Mouse (Mus musculus) limb, embryonic 11.5 days (tissue): ENCODE measurements at regions not wholly inside any gene's neighbourhood (a gene's known extent, or its start where the extent isn't known, plus 50 kb on each side); places are given as distances from the start of the nearest gene placed in this dataset.
A peak's percentile ranks its signal among the peaks of the same experiment; 100 is the strongest.

Source experiments
- ATAC-seq: fragments of 200-750 bp; cut with Nextera tagmentation; 2 replicates; pipeline ENCODE4 v1.8.0; 2017; ENCODE audit warnings: low read depth; ENCODE audit not compliant: insufficient number of reproducible peaks, low FRiP score, low TSS enrichment
- DNase-seq: peaks from one replicate; pipeline ENCODE4 v3.0.0-alpha.2; 2015; ENCODE audit warnings: low spot score
- H3K27ac ChIP-seq: fragments of 300-500 bp; sonication (generic); replicated peaks from 2 replicates; pipeline ENCODE4 v1.5.1; 2014; ENCODE audit warnings: low read depth, mild to moderate bottlenecking, low read length
- H3K27me3 ChIP-seq: fragments of 300-500 bp; sonication (generic); 2 replicates; pipeline ENCODE4 v1.6.1; 2014; ENCODE audit warnings: mild to moderate bottlenecking, low read length, mixed read lengths; ENCODE audit not compliant: control insufficient read depth, insufficient read depth
- H3K36me3 ChIP-seq: fragments of 300-500 bp; sonication (generic); 2 replicates; pipeline ENCODE4 v1.6.1; 2014; ENCODE audit warnings: mild to moderate bottlenecking, low read length, moderate library complexity, mixed read lengths; ENCODE audit not compliant: control insufficient read depth, insufficient read depth
- H3K4me1 ChIP-seq: fragments of 300-500 bp; sonication (generic); 2 replicates; pipeline ENCODE4 v1.6.1; 2014; ENCODE audit warnings: low read length, mixed read lengths; ENCODE audit not compliant: control insufficient read depth, insufficient read depth
- H3K4me2 ChIP-seq: fragments of 300-500 bp; sonication (generic); 2 replicates; pipeline ENCODE4 v1.6.1; 2014; ENCODE audit warnings: low read depth, mild to moderate bottlenecking, moderate library complexity; ENCODE audit not compliant: severe bottlenecking
- H3K4me3 ChIP-seq: fragments of 300-500 bp; sonication (generic); 2 replicates; pipeline ENCODE4 v1.5.1; 2014; ENCODE audit warnings: low read depth, low read length
- H3K9ac ChIP-seq: fragments of 300-500 bp; sonication (generic); 2 replicates; pipeline ENCODE4 v1.6.1; 2014; ENCODE audit warnings: mild to moderate bottlenecking, low read length
- H3K9me3 ChIP-seq: fragments of 300-500 bp; sonication (generic); 2 replicates; pipeline ENCODE4 v1.6.1; 2016; ENCODE audit warnings: low read length; ENCODE audit not compliant: control insufficient read depth
- WGBS: fragments of 180-500 bp; shearing (Covaris S2); extraction: QIAGEN DNeasy Blood & Tissue Kit; methylation state at CpG from one replicate; pipeline ENCODE4 v1.1.7; 2014; 5-methylcytosine and 5-hydroxymethylcytosine counted together

DNA sequence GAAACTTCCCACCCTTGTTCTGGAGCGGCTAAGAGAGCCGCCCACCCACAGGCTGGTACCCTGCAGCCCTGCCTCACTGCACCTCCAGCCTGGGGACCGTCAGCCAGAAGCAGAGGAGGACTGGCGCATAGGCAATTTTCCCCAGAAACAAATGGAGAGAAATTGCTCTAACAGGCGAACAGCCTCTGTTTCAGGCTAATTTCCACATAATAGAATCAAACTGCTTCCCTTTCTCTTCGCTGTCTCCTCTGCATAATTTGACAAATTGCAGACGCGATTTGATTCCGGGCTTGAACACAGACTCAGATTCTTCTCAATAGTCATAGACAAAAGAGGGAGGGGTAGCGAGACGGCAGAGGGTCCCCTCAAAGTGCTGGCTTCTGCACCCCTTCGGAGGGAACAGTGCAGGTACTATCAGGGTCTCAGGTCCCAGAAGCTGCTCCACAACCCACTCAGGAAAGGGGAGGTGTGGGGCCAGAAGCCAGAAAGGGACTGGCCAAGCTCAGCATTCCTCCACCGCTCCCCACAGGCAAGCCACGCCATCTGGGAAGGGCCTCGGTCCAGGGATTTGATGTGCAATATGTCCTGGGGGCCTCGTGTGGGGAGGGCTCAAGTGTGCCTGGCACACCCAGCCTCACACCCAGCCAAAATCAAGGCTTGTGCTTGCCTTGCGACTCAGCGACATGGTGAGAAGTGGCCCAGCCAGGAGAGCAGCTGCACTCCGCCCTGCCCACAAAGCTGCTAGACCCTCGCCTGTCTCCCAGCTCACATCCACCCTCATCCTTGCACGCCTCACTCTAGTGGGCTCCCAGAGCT lies 53.7 kb upstream of the A530016L24Rik start:
- no peak overlapping the region for H3K4me2 ChIP-seq

DNA sequence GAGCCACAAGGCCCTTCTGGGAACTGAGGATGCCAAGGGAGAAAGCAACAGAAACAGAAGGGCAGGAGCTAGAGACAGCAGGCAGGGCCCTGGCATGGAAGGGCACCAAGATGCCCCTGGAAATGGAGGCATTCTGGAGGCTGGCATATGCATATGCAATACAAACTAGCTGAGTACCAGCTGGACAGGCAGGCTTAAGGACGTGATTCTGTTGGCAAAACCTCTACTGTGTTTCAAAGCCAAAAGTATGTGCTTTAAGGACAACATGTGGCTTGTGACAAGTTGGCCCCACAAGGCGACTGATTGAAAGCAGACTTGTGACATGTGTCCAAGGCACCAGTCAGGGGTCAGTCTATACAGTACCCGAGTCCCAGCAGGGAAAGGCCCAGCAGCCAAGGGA lies 52.2 kb upstream of the A530016L24Rik start:
- 30% methylated on average over 3 of the region's 3 CpGs for WGBS
- Histone ChIP-seq H3K36me3 (no peaks in the 10 kb centered on the region), H3K4me1 (peaks cover 27% of the 10 kb centered on the region), H3K9me3 (no peaks in the 10 kb centered on the region), H3K27ac (no peak overlapping the region), H3K27me3 (no peaks in the 10 kb centered on the region), H3K9ac (no peak overlapping the region), H3K4me2 (no peak overlapping the region), H3K4me3 (no peak overlapping the region)
- no peak for DNase-seq
- ATAC-seq: no peak

More for the DNA sequence above, 53.7 kb upstream of the A530016L24Rik start:
- Histone ChIP-seq H3K27me3 (no peaks in the 10 kb centered on the region), H3K4me3 (no peak overlapping the region), H3K9me3 (no peaks in the 10 kb centered on the region), H3K27ac (0 out of 2 replicates have a peak overlapping the region, but pooled peaks have one; percentile 18), H3K36me3 (no peaks in the 10 kb centered on the region), H3K4me1 (peaks cover 34% of the 10 kb centered on the region), H3K9ac (no peak overlapping the region)
- 62% methylated on average over 21 of the region's 21 CpGs for WGBS
- ATAC-seq: no peak
- no peak for DNase-seq

DNA sequence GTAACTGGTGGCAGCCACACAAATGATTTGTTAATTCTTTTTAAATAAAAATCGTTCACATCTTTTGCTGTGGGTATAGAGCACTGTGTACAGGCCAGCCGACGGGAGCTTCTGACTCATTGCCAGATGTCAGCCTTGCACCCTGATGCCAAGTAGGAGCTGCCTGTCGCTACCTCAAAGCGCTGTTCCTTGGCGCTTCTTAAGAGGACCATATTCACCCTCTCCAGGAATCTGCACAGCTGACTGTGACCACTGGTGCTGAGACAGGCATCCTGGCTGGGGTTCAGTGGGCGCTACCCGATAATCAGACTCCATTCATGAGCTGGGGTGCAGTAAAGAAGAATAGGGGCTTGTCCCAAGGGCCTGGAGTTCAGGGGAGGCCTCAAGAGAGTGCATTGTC lies 51.0 kb upstream of the A530016L24Rik start:
- WGBS: 84% methylated on average over 8 of the region's 8 CpGs
- Histone ChIP-seq H3K9me3 (no peaks in the 10 kb centered on the region), H3K36me3 (no peaks in the 10 kb centered on the region), H3K9ac (no peak overlapping the region), H3K27ac (no peak overlapping the region), H3K27me3 (no peaks in the 10 kb centered on the region), H3K4me2 (no peak overlapping the region), H3K4me3 (no peak overlapping the region), H3K4me1 (peaks cover 23% of the 10 kb centered on the region)
- ATAC-seq (no peak), DNase-seq (no peak)
